Mouse (Mus musculus) hindbrain, embryonic 16.5 days (tissue): Measurements from ENCODE around the gene Map6d1. TPM values are rescaled to one million over a fixed set of nuclear protein-coding genes. Genes with fewer than 3 reads are reported as not detected.

ENCODE experiments used
- ATAC-seq: fragments of 200-750 bp; cut with Nextera tagmentation; 2 replicates; pipeline ENCODE4 v1.8.0; 2017; ENCODE audit warnings: moderate TSS enrichment, moderate library complexity
- H3K27ac ChIP-seq: fragments of 300-500 bp; sonication (generic); 2 replicates; pipeline ENCODE4 v1.5.1; 2014; ENCODE audit warnings: low read depth, mild to moderate bottlenecking, control low read depth, low read length, moderate library complexity
- H3K27me3 ChIP-seq: fragments of 300-500 bp; sonication (generic); replicated peaks from 2 replicates; pipeline ENCODE4 v1.6.1; 2014; ENCODE audit warnings: low read length; ENCODE audit not compliant: control insufficient read depth, insufficient read depth
- H3K36me3 ChIP-seq: fragments of 300-500 bp; sonication (generic); 2 replicates; pipeline ENCODE4 v1.6.1; 2014; ENCODE audit warnings: mild to moderate bottlenecking, low read length, moderate library complexity, mixed read lengths; ENCODE audit not compliant: control insufficient read depth, insufficient read depth
- H3K4me1 ChIP-seq: fragments of 300-500 bp; sonication (generic); 2 replicates; pipeline ENCODE4 v1.6.1; 2014; ENCODE audit warnings: low read depth, low read length; ENCODE audit not compliant: control insufficient read depth, insufficient read depth
- H3K4me2 ChIP-seq: fragments of 300-500 bp; sonication (generic); 2 replicates; pipeline ENCODE4 v1.6.1; 2014; ENCODE audit warnings: mild to moderate bottlenecking, low read length, control low read depth, moderate library complexity
- H3K4me3 ChIP-seq: fragments of 300-500 bp; sonication (generic); 2 replicates; pipeline ENCODE4 v1.5.1; 2014; ENCODE audit warnings: mild to moderate bottlenecking, low read length, control low read depth, moderate library complexity
- H3K9ac ChIP-seq: fragments of 300-500 bp; sonication (generic); 2 replicates; pipeline ENCODE4 v1.6.1; 2014; ENCODE audit warnings: low read depth, mild to moderate bottlenecking, control low read depth, low read length, moderate library complexity
- H3K9me3 ChIP-seq: fragments of 300-500 bp; sonication (generic); 2 replicates; pipeline ENCODE4 v1.6.1; 2014; ENCODE audit warnings: mild to moderate bottlenecking, low read length, moderate library complexity; ENCODE audit not compliant: control insufficient read depth
- WGBS: fragments of 180-500 bp; shearing (Covaris S2); extraction: QIAGEN DNeasy Blood & Tissue Kit; methylation state at CpG from one replicate; pipeline ENCODE4 v1.1.7; 2014; 5-methylcytosine and 5-hydroxymethylcytosine counted together
- polyA plus RNA-seq: library from polyadenylated mRNA; unstranded; fragments of >200 nt; fragmentation: Nextera tagmentation; extraction: Ambion mirVana; gene quantifications from 2 replicates; pipeline ENCODE4 v1.2.1, GENCODE M21; 2015

Map6d1 gene
- polyA plus RNA-seq, 1 experiment from 2014 or later: 7.0 TPM

DNA sequence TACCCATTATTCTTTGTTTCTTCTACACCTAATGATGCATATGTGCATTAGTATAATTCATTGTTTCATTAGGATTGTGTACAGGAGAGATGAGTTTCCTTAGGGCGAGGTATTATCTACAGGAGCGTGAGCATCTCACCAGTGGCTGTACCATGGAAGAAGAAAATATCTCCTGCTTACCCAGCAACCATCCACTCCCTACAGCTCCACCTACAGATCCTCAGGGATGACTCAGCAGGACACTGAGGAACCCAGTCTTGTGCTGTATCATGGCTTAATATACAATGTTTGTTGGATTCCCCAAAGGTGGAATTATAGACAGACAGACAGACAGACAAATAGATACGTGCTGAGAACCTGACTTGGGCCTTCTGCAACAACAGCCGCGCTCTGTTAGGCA lies 44.2 kb downstream of the Map6d1 start:
- no peaks in the 10 kb centered on the region for H3K4me1 ChIP-seq
- peaks cover 32% of the 10 kb centered on the region for H3K36me3 ChIP-seq
- no peaks in the 10 kb centered on the region for H3K27me3 ChIP-seq
- H3K4me2 ChIP-seq: no peak overlapping the region
- WGBS: 96% methylated on average over 5 of the region's 5 CpGs
- no peak overlapping the region for H3K4me3 ChIP-seq
- ATAC-seq: no peak
- H3K9ac ChIP-seq: no peak overlapping the region
- no peak overlapping the region for H3K27ac ChIP-seq
- no peaks in the 10 kb centered on the region for H3K9me3 ChIP-seq

DNA sequence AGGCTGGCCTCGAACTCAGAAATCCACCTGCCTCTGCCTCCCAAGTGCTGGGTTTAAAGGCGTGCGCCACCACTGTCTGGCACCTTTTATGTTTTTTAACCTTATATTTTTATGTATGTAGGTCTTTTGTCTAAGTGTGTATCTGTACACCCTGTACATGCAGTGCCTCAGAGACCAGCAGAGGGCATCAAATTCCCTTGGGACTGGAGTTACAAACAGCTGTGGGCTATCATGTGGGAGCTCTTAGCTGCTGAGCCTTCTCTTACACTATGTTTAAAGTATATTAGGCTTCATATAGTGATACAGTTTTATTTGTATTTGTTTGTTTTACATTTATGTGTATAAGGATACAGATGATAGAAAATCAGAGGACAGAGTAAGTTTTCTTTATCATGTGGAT lies 45.6 kb downstream of the Map6d1 start:
- Histone ChIP-seq H3K4me3 (no peak overlapping the region), H3K4me2 (no peak overlapping the region), H3K9me3 (no peaks in the 10 kb centered on the region), H3K27me3 (no peaks in the 10 kb centered on the region), H3K4me1 (no peaks in the 10 kb centered on the region), H3K9ac (no peak overlapping the region), H3K27ac (no peak overlapping the region), H3K36me3 (peaks cover 32% of the 10 kb centered on the region)
- 97% methylated on average over 3 of the region's 3 CpGs for WGBS
- no peak for ATAC-seq

DNA sequence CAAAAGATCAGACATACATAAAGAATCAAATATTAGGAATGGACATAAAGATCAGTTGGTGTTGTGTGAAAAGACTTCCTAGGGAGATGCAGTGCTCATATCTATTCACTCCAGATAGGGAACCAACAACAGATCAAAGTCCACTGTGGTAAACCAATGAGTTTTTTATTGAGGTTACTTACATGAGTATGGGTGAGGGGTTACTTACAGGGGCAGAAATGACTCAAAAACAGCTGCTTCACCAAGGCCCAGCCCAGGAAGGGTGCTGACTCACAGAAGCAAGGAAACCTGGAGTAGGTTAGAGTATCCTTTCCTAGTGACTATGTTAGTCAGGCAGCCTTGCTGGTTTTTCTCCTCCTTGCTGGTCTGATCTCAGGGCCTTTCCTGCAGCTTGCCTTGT lies 49.1 kb downstream of the Map6d1 start:
- no peaks in the 10 kb centered on the region for H3K27me3 ChIP-seq
- no peak overlapping the region for H3K27ac ChIP-seq
- H3K9me3 ChIP-seq: no peaks in the 10 kb centered on the region
- no peak for ATAC-seq
- peaks cover 39% of the 10 kb centered on the region for H3K36me3 ChIP-seq
- no peaks in the 10 kb centered on the region for H3K4me1 ChIP-seq
- no peak overlapping the region for H3K4me3 ChIP-seq
- H3K9ac ChIP-seq: no peak overlapping the region
- H3K4me2 ChIP-seq: no peak overlapping the region

DNA sequence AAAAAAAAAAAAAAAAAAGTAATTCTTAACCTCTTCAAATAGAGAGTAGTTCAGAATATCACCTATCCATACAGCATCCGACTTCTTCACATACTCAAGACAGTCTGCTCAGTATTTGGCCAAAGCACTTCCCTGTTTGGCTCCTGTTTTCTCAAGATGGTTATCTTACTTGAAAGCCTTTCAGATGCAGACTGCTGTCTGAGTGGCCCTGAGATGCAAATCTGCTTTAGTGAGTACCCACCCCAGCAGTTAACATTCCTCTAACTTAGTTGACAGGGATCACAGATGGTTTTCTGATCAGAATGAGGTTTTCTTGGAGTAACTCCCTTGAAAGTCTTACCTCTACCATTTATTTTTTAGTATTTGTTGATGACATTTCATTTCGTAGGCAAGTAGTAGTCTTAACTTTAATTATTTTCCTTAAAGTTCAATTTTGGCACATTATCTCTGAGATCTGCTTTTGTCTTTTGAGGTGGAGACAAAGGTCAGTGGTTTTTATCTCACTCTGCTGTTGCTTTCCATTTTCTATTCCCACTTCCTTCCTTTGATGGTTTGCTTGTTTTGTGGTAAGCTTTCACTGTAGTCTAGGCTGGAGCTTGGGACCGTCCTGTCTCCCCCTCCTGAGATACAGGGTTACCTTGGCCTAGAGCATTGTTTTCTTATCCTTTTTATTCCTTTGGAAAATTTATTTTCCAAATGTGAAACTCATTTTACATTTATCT lies 49.8 kb downstream of the Map6d1 start:
- Histone ChIP-seq H3K27ac (no peak overlapping the region), H3K36me3 (peaks cover 37% of the 10 kb centered on the region), H3K4me3 (no peak overlapping the region), H3K27me3 (no peaks in the 10 kb centered on the region), H3K9me3 (no peaks in the 10 kb centered on the region), H3K4me2 (no peak overlapping the region), H3K9ac (no peak overlapping the region), H3K4me1 (no peaks in the 10 kb centered on the region)
- no peak for ATAC-seq
- 94% methylated on average over 3 of the region's 3 CpGs for WGBS

DNA sequence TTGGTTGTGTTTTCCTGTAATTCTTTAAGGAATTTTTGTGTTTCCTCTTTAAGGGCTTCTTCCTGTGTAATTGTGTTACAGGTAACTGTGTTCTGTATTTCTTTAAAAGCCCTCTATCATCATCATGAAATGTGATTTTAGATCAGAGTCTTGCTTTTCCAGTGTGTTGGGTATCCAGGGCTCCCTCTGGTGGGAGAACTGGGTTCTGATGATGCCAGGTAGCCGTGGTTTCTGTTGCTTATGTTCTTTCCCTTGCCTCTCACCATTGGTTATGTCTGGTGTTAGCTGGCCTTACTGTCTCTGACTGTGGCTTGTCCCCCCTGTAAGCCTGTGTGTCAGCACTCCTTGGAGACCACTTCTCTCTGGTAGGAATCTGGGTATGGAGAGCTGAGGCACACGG lies 55.8 kb downstream of the Map6d1 start:
- Histone ChIP-seq H3K9me3 (no peaks in the 10 kb centered on the region), H3K4me3 (no peak overlapping the region), H3K36me3 (peaks cover 25% of the 10 kb centered on the region), H3K4me2 (no peak overlapping the region), H3K27ac (no peak overlapping the region), H3K9ac (no peak overlapping the region), H3K4me1 (no peaks in the 10 kb centered on the region), H3K27me3 (no peaks in the 10 kb centered on the region)
- WGBS: 63% methylated on average over 2 of the region's 2 CpGs
- no peak for ATAC-seq

Other genes starting within 250 kb of the Map6d1 start
- 35.8 and 39.5 TPM in 2 replicates for gene Klhl24, start 143.8 kb downstream of the Map6d1 start, polyA plus RNA-seq
- gene Yeats2, start 100.3 kb downstream of the Map6d1 start, polyA plus RNA-seq: 16.5 and 20.6 TPM in 2 replicates
- gene Parl, start 61.0 kb upstream of the Map6d1 start, polyA plus RNA-seq: 69.8 and 75.2 TPM in 2 replicates
- gene Cyp2ab1, start 84.0 kb upstream of the Map6d1 start, polyA plus RNA-seq: not detected in 2 replicates
- 123 and 150 TPM in 2 replicates for gene Abcc5, start 185.0 kb upstream of the Map6d1 start, polyA plus RNA-seq